Mouse (Mus musculus) cerebellum, postnatal 4 days (tissue): ENCODE results near the gene Mapk1.
"Not testable (repeated sequence)": the region's sequence is repeated elsewhere in the genome, so short reads cannot be mapped to it uniquely, and the experiment has no call there.

Experiments
- DNase-seq, 2 experiments: peaks; one replicate each; pipeline ENCODE4 v3.0.0; 2022; ENCODE audit warnings: low spot score in 2 of 2, mixed read lengths in 1 of 2

Gene Mapk1

DNA sequence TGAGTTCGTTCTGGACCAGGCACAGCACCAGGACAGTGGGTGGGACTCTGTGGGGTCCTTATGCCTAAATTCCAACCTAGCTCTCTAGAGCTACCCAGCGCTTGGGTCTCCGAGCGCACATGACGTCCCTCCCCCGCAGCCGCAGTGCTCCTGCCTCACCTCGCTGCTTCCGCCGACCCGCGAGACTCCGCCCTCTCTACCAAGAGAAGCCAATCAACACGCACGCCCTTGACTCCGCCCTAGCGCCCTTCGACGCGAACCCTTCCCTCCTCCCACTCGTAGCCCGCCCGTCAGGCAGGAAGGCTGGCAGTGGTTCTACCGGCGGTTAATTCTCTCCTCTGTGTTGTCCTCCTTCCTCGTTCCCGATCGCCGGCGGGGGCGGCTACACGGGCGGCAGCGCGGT lies at the start of gene Mapk1:
Gene Mapk1 (plus strand): TSS at position 252 of the 403 bp plus-strand sequence.
- peak; percentile 90 to 94 for DNase-seq

- no peak for DNase-seq
Measured at GRCm38 (mm10) chr16:16939543-16939942, 43.6 kb upstream of the Mapk1 start.

- DNase-seq, result no peak
Measured at GRCm38 (mm10) chr16:16941078-16941477, 42.1 kb upstream of the Mapk1 start.

DNA sequence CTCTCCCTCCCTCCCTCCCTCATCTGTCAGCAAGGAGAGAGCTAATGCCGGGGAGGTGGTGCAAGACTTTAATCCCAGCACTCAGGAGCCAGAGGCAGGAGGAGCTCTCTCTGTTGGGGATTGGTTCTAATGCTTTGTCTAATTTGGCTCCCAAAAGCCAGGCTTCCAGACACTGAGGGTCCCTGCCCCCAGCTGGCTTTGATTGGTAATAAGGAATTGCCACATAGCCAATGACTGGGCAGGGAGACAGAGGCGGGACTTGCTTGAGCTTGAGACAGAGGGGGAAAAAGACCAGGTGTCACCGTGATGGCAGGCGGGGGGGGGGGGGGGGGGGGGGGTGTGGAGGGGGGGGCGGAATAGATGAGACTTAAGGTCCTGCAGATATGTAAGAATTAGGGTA lies 24.6 kb upstream of the Mapk1 start:
- DNase-seq, result no peak

DNA sequence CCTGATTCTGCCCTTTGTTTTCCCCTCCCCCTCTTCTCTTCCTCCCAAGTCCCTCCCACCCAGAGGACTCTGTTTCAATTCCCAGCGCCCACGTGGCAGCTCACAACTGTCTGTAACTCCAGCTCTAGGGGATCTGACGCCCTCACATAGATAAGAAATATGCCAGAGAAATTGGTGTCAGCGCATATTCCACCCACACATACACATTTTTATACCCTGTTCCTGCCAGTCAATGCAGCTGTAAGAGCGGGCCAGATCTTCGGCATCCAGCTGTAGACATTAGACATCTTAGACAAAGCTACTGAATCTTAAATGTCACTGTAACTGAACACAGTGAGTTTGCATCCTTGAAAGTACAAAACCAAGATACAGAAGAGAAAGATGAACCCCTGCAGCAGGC lies 23.3 kb upstream of the Mapk1 start:
- DNase-seq, result no peak

- DNase-seq, result no peak
Measured at GRCm38 (mm10) chr16:16965149-16965548, 18.0 kb upstream of the Mapk1 start.

DNA sequence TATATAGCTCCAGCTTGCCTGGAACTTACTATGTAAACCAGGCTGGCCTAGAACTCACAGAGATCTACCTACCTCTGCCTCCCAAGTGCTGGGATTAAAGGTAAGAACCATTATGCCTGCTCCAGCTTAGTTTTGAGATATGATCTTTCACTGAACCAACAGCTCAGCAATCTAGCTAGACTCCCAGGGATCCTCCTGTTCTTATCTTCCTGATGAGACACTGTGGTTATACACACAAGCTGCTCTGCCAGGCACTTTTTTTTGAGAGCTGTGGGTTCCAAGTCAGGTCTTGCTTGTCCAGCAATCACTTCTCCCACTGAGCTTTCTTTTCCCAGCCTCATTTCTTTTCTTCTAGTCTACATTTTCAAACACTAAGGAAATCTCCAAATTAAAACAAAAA lies 16.9 kb upstream of the Mapk1 start:
- DNase-seq, result no peak

DNA sequence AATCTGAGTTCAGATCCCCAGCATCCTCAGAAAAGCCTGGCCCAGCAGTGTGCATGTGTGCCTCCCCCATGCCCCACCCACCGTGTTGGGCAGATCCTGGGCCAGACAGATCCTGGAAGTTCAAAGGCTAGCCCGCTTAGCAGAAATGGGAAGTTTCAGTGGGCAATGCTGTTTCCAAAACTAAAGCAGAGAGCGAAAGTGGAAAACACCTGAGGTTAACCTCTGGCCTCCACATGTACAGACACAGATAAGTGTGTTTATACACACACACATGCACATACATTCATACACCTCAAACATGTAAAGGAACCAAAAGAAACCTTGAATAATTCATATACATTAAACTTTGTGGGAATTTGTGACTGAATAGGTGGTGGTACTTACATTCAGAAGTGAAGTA lies 5.1 kb upstream of the Mapk1 start:
- no peak for DNase-seq

DNA sequence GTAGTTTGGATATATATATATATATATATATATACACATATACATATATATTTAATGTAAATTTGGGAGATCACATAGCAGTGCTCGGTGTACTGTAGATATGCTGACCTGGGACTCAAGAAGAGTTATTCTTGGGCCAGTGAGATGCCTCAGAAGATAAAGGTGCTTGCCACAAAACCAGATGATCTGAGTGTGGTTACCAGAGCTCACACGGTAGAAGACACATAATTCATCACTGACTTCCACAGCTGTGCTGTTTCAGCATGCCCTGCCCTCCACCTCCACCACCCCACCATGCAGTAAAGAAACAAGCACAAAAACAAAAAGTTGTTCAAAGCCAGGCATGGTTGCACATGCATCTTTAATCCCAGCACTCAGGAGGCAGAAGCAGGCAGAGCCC lies 4.4 kb upstream of the Mapk1 start:
- DNase-seq, result no peak

- no peak for DNase-seq
Measured at GRCm38 (mm10) chr16:16982636-16983035, 546 bp upstream of the Mapk1 start.

GRCm38 (mm10) chr16:16983534-16984422 lies 596 bp downstream of the Mapk1 start:
- peak in 1 of 2 experiments; percentile 25 for DNase-seq

DNA sequence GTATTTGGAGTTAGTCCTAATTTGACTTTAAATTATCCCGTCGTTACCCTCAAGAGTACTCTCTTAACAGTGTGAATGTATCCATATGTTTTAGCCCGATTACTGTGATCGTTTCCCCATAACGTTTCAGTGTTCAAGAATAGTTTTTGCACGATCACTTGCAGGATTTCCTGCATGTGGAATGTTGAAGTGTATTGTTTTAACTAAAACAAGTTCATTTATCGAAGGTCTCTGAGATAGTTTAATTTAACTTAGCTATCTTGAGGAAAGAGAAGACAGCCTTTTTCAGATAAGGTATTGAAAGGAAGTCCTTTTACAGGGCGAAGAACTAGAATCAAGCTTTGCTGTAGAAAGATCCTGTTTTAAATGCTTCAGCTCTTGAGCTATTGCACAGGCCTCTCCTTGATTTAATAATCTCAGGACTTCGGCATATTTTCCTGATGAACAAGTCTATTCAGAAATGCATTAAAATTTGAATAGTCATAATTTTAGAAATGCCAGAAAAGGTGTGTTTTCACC lies 1.3 kb downstream of the Mapk1 start:
- DNase-seq, result no peak

- DNase-seq, result no peak
Measured at GRCm38 (mm10) chr16:16987248-16987647, 4.1 kb downstream of the Mapk1 start.

- DNase-seq, result no peak
Measured at GRCm38 (mm10) chr16:16988842-16989241, 5.7 kb downstream of the Mapk1 start.

DNA sequence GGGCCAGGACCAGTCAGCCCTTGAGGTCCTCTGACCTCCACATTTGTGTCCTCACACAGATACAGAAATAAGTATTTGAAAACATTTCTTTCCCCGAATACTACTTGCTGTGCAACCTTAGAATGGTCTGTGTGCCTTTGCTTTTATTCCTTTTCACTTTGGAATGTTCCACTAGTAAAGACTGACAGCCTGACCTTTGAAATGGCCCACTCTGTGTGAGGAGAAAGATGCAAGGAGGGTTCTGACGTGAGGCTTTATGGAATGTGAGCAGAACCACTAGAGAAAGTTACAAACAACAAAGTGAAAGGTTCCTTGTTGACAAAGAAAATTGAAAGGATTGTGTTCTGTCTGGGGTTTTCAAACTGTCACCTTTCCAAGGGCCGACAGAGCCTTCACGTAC lies 6.8 kb downstream of the Mapk1 start:
- DNase-seq, result no peak

- DNase-seq, result no peak
Measured at GRCm38 (mm10) chr16:16994426-16995052, 11.4 kb downstream of the Mapk1 start.

DNA sequence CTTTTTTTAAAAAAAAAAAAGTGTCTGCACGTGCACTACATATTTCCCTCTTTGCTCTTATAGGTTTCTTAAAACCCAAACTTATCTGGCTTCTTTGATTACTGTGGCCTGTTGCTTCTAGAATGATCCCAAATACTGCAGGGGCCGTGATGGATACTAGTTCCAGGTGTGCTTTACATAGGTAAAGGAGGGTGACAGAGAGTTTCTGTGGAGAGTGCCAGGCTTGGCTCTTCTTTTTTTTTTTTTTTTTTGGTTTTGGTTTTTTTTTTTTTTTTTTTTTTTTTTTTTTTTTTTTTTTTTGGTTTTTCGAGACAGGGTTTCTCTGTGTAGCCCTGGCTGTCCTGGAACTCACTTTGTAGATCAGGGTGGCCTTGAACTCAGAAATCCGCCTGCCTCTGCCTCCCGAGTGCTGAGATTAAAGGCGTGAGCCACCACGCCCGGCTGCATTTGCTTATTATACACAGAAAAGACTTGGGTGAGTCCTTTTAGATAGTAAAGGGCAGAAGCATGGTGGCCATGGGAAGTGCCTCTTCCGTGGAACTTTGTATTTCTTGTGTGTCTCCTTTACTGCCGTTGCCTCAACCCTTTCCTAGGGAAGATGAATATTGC lies 13.0 kb downstream of the Mapk1 start:
- not testable (repeated sequence) for DNase-seq

DNA sequence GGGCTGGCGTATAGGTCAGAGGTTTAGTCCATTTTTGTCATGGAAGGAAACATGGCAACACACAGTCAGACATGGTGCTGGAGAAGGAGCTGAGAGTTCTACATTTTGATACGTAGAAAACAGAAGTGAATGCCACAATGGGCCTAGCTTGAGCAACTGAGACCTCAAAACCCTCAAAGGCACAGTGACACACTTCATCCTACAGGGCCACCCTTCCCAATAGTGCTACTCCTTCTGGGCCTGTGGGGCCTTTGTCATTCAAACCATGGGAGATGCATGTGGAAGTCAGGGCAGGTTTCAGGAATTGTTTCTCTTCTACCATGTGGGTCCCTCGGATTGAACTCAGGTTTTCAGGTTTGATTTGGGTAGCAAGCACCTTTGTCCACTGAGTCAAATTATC lies 17.9 kb downstream of the Mapk1 start:
- no peak for DNase-seq

GRCm38 (mm10) chr16:17007070-17007469 lies 23.9 kb downstream of the Mapk1 start:
- DNase-seq, result no peak

- DNase-seq, result no peak
Measured at GRCm38 (mm10) chr16:17010036-17010435, 26.9 kb downstream of the Mapk1 start.

DNA sequence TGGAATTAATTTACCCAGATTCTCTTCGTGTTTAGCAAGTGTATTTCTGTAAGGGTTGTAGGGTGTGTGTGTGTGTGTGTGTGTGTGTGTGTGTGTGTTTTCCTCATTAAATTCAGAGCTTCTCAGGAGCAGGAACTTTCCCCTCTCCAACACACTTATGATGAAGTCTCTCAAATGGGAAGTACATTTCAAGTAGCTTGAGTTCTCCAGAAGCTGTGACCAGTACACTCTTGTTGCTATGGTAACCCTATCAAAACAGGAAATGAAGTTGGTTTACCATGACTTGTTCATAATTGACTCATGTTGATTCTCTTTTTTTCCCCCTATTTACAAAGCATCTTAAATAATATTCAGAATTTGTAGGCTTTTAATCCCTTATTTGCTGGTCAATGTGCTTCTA lies 29.4 kb downstream of the Mapk1 start:
- no peak for DNase-seq

DNA sequence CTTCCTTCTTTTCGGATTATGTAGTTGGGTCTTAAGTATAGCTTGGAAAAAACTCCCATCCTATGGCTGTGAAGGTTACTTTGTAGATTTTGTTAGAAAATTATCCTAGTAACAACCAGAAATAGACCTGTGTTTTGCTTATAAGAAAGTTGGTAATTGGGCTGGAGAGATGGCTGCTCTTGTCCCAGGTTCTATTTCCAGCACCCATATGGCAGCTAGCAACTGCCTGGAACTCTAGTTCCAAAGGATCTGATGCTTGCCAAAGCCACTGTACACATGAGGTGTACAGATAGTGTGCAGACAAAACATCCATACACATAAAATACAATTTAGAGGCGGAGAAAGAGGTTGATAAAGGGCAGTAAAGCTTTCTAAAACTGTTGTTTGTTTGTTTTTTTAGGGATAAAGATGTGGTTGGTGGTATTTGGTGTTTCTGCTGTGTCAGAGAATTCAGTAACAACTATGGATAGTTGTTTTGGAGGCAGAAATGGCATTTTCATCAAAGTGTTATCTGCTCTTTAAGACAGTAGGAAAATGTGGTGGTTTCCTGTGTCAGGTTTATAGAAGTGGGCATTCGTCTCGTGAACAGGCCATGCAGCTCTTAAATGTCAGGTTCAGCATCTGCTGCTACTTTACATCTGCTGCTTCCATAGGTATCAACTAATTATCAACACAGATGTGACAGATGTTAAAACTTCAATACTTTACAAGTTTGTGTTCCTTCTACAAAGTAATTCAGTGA lies 32.1 kb downstream of the Mapk1 start:
- DNase-seq, result no peak
